Mouse (Mus musculus): ENCODE results near the gene Sh3pxd2b.

Gene Sh3pxd2b

DNA sequence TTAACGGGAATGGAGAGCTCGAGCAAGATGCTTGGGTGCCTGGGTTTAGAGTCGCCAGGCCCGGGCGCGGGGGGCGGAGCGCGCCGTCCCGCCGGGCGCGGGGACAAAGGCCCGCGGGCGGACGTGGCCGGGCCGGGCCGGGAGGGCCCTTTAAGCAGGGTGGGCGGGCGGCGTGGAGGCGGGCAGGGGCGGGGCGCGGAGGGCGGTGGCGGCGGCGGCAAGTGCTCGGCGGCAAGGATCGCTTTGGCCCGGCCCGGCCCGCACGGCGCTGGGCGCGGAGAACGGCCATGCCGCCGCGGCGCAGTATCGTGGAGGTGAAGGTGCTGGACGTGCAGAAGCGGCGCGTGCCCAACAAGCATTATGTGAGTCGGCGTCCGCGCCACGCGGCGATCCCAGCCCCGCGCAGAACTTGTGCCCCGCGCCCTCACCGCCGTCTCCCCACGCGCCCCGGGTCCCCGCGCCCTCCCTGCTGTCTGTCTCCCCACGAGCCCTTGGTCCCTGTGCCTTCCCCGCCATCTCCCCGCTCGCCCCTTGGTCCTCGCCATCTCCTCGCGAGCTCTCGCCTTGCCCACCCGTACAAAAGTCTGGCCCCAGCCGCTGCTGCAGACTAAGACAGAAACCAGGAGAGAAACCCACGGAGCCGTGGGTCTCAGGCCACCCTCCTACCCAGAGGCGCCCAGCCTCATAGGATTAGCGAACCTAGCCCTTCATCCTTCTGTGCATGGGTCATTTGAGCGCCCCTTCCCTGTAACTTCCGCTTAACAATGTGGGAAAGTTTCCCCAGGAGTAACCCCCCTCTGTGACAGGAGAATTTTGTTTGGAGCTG, at the start of gene Sh3pxd2b:
Gene Sh3pxd2b (plus strand): TSS at position 214 of the 826 bp plus-strand sequence.
- DNase-seq, result peak; percentile 71

DNA sequence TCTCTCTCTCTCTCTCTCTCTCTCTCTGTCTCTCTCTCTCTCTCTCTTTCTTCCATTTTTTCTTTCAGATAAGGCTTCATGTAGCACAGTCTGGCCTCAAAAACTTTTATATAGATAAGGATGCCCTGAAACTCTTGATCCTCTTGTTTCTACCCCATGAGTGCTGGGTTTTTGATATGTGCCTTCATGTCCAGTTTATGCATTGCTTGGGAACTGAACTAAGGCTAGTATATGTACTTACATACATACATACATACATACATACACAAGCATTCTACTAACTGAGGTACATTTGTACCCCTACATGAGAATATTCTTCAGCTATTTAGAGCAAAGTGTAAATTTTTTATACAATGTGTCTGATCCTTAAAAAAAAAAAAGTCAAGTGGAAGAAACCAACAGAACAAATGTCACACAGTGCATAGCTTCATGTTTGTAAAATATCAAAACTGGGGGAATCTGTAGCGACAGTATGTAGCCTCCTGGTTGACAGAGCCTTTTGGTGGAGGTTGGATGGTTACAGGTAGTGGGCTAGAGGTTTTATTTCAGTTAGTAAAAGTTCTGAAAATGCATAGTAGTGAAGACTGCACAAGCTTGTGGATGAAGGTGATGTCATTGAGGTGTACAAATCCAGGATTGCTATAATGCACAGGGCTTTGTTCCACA, 49.6 kb upstream of the Sh3pxd2b start:
- no peak for DNase-seq

DNA sequence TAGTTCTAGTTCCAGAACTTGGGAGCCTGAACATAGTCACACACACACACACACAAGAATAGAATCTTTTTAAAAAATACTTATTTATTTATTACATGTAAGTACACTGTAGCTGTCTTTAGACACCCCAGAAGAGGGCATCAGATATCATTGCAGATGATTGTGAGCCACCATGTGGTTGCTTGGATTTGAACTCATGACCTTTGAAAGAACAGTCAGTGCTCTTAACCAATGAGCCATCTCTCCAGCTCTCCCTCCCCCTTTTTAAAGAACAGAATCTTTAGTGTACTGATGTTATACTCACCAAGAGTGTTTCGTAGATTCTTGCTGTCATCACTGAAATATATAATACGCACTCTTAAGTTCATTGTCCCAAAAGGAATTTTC, 49.1 kb upstream of the Sh3pxd2b start:
- DNase-seq, result no peak

DNA sequence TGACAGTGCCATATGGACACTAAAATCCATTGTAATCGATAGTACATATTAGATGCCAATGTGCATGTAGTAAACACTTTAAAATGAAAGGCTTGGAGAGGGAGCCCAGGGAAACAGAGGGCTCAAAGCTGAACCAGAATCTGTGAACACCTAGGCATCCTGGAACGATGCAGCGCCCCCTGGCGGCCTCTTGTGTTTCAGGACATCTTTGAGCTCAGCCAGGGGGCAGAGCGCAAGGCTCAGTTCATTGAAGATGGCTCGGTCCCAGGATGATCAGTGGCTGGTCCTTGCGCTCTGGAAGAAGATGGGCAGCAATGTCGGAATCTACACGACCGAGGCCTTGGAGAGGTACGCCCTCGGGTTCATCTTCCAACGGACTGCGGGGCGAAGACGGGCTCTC, 47.8 kb upstream of the Sh3pxd2b start, which contains the start of gene Hbq1a:
Gene Hbq1a (plus strand): TSS at position 205 of the 400 bp plus-strand sequence.
- peak; percentile 75 for DNase-seq

DNA sequence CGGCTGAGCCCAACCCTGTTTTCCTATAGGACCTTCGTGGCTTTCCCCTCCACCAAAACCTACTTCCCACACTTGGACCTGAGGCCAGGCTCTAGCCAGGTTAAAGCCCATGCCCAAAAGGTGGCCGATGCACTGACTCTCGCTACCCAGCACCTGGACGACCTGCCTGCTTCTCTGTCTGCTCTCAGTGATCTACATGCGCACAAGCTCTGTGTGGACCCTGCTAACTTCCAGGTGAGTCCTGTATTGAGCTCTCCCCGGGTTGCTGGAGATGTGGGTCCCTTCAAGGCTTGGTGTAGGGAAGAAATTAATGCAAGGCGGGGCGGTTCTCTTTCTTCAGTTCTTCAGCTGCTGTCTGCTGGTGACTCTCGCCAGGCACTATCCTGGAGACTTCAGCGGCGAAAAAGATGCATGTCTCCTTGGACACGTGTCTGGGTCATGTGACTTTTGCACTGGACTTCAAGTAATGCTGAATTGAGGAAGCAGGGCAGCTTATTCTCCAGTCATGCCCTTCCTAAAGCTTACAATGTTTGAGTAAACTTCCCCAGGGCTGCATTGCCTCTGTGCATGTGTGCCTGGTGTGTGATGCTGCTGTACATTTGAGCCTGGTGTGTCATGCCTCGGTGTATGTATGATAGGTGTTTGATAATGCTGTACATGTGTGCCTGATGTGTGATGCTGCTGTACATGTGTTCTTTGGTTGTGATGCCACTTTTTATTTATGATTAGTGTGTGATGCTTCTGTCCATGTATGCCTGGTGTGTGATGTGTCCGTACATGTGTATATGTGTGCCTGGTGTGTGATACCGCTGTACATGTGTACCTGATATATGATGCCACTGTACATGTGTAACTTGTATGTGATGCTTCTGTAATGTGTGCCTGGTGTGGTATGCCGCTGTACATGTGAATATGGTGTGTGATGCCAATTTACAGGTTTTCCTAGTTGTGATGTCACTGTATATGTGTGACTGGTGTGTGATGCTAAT, 47.0 kb upstream of the Sh3pxd2b start:
- no peak for DNase-seq

DNA sequence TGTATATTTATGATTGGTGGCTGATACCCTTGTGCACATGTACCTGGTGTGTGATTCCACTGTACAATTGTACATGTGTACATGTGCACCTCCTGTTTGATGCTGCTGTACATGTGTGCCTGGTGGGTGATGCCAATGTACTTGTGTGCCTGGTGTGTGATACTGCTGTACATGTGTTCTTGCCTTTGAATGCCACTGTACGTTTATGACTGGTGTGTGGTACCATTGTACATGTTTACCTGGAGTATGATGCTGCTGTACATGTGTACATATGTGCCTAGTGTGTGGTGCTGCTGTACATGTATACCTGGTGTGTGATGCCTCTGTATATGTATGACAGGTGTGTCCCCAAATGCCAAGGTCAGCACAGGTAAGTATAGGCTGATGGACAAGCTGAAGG, 46.1 kb upstream of the Sh3pxd2b start:
- no peak for DNase-seq

DNA sequence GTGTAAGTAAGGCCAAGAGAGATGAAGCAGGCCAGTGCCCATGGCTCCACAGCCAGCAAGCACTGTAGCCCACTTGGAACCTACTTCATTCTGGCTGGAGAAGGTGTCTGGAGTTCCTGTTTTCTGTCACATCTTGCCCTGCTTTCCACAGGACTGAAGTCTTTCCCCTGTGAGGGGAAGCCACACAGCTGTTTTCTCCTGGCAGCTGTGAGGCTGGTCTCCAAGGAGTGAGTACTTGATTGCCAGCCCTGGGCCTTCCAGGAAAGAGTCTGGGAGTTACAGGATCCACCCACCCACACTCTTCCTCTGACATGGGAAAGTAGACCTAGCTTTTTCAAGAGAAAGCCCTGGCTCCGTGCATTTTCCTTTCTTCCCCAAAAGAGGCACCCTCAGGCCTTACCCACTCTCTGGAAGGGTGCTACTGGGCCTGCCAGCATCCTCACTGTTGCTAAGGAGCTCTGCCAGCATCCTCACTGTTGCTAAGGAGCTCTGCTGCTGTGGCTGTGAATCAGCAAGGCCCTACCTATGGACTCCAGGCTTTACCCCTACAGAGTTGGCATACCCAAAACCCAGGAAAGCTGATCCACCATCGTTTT, 44.7 kb upstream of the Sh3pxd2b start:
- no peak for DNase-seq

DNA sequence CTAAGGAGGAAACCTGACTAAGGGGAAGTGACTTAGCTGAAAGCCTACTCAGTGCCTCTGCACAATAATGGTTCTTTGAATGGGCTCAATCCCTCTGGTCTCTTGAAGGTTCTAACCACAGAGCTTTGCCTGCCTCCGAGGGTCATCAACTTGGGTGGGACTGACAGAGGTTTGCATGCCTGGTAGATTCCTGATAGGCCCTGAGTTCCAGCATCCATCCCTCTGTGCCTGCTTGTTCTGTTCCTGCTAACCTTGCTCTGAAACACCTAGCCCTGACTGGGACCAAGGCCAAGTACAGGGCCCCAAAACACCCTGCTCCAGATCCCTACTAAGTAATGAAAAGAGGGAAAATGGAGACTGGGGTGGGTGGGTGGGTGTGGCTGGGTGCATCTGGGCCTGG, 44.2 kb upstream of the Sh3pxd2b start:
- no peak for DNase-seq

DNA sequence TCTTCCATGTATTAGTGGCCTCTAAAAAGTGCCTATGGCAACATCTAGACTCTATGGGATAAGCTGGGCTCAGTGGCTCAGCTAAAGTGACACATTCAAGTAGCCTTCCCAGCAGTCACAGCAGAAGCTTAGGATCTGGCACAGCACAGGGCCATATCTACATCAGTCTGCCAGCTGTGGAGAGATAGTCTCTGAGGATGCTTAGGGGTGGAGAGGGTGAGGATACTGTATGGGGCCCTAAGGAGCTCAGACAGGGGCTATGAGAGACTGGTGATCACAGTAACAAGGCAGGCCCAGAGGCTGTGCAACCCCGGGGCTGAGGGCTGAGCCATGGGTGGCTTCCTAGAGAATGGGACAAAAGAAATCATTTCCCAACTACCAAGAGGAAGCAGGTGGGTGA, 40.6 kb upstream of the Sh3pxd2b start:
- DNase-seq, result no peak

DNA sequence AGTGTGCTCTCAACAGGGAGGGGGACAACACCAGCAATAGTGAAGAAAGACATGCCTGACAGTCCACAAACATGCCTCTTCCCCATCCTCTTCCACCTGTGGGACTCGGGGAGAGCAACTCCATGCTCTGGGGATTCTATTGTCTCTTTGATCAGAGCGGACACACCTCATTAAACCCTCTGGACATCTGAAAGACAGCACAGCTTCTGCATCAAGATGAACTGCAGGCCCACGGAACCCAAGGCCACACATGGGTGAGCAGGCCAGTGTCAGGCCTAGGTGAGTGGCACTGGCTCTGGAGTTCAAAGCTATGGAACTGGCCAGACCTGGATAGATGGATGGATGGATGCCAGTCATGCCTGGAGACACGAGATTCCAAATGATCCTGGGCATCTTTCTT, 38.2 kb upstream of the Sh3pxd2b start:
- no peak for DNase-seq

DNA sequence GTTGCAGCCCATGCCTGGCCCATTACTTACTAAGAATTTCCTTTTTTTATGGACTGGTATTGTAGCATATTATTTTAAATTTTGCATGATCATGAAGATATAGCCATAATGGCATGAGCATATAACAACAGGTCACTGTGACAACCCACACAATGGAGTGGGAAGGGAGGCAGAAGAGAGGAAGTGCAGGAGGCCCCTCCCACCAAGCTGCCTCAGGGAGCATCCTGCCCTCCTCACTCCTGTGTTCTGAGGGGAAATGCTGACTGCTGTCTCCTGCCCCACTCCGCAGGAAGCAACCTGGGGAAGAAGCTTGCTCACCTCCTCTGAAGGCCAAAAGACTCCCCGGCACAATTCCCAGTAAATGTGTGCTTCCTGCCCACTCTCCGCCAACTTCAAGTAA, 37.7 kb upstream of the Sh3pxd2b start:
- no peak for DNase-seq

DNA sequence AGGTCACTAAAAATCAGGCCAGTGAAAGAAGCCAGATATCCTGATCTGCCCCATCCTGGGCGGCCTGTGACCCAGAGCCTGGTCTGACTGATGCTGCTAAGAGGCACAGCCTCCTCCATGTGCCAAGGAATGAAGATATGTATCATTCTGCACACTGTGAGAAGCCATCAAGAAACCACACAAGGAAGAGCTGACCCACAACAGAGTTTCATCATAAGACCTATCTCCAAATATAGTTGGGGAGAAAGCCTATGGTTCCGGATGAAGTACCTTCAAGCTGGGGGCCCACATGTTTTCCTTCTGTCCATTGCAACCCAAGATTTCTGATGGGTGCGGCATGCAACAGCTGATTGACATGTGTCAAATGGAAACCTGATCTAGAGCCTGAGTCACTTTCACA, 31.6 kb upstream of the Sh3pxd2b start:
- no peak for DNase-seq

DNA sequence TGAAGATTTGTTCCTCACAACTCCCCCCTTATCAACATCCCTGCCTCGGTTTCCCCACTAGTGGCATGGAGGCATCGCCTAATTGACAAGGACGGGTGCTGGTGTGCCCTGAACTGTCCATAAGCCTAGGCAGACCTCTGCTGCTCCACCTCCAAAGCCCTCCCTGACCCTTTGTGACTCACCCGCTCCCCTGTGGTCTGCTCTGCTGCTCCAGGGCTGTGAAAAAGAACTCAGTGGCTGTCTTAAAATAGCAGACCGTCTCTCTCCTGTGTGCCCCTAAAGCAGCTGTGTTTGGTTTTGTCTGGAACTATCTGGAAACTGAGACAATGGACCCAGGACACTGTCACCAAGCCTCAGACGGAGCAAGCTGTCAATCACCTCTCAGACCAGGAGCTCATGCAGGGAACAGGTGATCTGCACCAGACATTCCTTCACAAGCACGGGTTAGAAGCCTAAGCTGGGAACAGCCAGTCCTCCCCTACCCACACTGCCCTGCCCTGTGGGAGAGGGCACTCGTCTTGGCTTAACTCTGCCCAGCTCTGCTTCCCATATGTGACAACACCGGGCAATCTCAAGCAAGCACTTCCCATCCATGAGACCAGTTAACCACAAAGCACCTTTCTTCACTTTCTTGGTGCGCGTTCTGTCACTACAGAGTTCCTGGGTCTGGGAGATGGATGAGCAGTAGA, 27.0 kb upstream of the Sh3pxd2b start:
- DNase-seq, result no peak

DNA sequence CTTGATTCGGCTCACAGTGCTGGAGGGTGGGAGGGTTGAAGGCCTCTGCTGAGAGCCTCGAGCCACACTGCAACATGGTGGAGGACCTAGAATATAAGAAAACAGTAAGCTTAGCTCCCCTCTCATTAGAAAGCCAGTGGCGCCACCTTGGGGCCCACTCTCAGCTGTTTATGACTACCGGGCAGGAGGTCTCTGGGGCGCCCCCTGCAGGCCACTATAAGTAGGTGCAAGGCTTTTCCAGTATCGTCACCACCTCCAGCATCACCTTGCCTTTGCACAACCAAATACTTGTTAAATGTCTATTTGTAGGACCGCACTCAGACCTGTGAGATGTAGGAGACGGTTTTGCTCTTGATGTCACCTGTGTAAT, 26.4 kb upstream of the Sh3pxd2b start:
- peak; percentile 68 for DNase-seq

DNA sequence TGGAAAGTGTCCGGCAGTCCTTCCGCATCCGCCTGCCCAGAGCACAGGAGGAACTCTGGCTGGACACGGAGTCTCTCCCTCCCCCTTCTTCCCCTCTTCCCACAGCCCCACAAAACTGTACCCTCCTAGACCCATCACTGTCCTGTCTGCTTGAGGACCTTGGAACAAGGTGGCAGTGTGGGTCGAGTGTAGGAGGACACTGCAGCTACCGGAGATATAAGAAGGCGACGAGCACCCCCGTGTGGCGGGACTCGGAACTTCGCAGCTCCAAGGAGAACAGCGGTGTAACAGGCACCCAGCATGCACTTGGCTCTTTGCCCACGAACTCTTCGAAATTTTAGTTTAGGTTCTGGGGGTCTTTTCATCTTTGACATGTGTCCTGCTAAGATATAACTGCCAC, 23.0 kb upstream of the Sh3pxd2b start:
- DNase-seq, result peak; percentile 92

DNA sequence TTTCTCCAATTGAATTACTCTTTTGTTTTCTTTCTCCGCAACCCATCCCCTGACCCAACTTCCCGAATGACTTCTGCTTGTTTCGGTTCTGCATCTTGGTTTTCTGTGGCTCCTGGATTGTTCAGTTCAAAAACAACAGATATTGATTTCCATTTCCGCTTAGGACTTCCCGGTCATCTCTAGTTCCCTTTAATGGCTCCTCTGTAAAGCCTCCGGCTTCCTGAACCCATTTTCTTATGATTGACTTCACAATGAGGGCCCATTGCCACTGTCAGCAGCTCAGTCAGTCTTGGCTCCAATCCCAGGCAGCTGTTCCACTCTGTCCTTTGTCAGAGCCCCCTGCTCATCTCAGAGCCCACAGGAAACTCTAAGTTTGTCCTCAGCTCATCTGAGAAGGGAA, 16.5 kb upstream of the Sh3pxd2b start:
- DNase-seq, result no peak

DNA sequence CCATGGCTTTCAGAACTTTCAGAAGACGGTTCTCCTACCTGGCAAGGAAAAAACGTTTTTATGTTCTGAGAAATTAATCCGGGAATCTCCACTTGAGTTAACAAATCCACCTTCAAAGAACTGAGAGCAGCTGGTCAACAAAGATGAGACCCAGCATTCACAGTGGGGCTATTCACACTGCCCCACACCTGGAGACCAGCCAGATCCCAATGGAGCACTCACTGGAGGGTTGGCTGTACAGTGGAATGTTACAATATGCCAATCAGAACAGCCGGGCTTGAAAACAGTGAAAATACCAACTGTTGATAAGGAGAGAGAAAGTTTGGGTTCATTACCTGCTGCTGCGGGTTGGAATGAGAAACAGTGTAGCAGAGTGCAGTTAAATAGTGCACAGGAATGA, 15.8 kb upstream of the Sh3pxd2b start:
- no peak for DNase-seq

DNA sequence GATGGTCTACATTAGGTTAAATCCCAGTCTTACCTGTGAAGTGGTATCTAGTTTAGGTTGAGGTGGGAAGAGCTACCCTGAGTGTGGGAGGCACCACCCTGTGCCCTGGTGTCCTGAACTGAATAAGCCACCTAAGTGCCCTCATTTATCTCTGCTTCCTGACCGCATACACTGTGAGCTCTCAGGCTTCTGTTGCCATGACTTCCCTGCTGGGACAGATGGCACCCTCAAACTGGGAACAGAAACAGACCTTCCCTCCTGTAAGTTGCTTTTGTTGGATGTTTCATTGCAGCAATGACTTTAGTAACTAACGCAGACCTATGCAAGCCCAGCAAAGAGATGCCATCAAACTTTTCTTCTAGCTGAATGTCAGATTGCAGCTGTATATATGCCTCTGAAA, 14.4 kb upstream of the Sh3pxd2b start:
- no peak for DNase-seq

DNA sequence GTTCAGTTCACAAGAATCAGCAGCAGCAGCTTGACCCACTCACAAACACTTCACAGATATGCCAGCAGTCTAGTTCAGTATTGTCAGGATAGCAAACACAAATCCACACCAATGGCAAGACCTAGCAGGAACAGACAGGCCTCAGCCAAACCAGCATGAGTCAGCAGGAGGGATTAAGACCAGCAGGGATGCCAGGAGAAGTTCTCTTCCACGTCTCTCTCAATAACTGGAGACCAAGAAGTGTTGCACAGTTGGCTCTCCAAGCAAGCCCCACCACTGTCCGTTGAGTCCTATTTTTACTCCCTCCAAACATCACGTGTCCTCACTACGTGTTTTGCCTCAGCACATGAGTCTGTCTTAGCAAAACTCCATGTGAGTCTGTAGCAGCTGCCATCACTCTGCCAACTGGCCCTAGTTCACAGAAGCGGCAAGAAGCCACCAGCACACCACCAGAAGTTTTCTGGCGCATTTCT, 11.1 kb upstream of the Sh3pxd2b start:
- DNase-seq, result no peak

DNA sequence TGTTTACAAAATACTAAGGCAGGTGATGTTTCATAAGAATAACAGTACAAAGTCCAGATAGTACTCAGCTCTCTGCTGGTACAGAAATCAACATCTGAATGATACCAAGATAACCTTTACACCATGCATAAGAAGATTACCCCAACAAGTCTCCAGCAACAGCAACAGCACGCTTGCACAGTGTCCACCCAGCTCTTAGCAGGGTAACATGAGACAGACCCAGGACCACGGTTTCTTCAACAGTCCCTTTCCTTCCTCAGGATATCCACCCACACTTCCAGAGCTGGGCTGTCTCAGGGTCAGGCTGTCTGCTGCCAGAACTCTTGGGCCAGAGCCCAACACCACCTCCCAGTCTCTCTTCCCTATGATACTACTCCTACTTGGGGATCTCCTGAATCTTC, 8.5 kb upstream of the Sh3pxd2b start:
- no peak for DNase-seq

DNA sequence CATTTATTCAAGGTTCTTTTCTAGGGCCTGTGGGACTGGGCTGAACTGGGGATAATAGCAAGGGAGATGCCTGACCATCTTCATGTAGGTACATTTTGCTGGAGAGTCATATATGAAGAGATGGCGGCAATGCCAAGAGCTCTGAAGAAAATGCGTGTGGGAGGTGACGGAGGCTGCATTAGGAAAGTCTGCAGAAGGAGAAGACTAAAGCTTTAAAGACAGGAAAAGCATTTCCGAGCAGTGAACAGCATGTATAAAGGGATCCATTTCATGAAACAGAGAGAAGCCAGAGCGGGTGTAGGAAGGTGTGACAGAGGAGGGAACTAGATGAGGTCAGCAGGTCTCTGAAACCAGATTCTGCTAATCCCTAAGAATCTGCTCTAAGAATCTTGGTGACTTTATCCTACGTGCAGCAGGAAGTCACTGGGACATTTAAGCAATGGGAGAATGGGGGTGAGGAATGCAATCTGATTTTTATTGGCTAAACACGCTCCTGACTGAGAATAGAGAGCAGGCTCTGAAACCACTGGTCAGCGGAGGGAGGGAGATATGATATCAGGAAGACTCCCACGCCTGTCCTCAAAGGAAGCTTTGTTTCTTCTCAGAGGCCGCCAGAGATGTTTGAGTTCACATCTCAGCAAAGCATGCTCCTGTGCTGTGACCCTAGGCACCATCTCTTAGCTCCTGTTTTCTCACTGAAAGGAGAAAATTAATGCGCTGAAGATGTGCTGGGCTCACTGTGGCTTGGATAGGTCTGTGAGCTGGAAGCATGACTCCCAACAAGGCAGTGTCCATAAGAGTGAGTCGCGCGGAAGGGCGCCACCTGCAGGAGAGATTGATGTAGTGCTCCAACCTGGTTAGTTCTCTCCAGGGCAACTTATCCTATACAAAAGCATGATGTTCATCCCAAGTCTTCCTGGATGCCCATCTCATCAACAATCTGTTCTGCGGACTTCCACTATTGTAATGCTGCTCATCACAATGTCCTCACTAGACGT, 6.8 kb upstream of the Sh3pxd2b start:
- peak; percentile 49 for DNase-seq
